Mouse (Mus musculus) lung, adult 2 months (tissue): ENCODE measurements around the gene Ttc29.

Experiments
- CTCF ChIP-seq: fragments of 200-500 bp; IDR thresholded peaks from 2 replicates; pipeline ENCODE4 v1.5.1; 2011; ENCODE audit warnings: mild to moderate bottlenecking, low read length, control low read depth; ENCODE audit not compliant: insufficient read depth
- POLR2A ChIP-seq: fragments of 200-500 bp; IDR thresholded peaks from 2 replicates; pipeline ENCODE4 v1.6.1; 2011; ENCODE audit warnings: low read depth, mild to moderate bottlenecking, control low read depth, low read length, borderline replicate concordance; ENCODE audit errors: extremely low read depth

DNA sequence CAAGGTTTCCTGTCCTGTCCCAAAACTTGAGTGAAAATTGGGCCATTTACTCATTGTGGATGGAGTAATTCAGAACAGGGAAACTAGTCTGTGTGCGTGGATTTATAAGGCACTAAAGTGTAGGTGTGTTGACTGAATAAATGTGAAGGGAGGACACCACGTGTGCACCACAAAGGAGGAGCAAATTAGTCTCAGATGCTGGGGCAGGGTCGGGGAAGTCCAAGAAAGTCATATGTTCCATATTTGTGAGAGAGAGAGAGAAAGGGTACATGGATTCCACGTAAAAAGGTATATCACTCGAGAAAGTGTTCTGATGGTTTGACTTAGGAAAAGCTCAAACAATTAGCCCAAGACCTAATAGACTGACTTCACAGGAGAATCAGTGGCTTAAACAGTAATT lies 52.4 kb downstream of the Ttc29 start:
- TF ChIP-seq CTCF (no peak), POLR2A (no peak)
